Mouse (Mus musculus): ENCODE measurements around the gene Ubac2. TPM values are rescaled to one million over a fixed set of nuclear protein-coding genes. Genes with fewer than 3 reads are reported as not detected.
A peak's percentile ranks its signal among the peaks of the same experiment; 100 is the strongest.
"Not testable (repeated sequence)": the region's sequence is repeated elsewhere in the genome, so short reads cannot be mapped to it uniquely, and the experiment has no call there.

Ubac2 gene
- polyA plus RNA-seq, 1 experiment from 2014 or later, result 72.9 TPM

DNA sequence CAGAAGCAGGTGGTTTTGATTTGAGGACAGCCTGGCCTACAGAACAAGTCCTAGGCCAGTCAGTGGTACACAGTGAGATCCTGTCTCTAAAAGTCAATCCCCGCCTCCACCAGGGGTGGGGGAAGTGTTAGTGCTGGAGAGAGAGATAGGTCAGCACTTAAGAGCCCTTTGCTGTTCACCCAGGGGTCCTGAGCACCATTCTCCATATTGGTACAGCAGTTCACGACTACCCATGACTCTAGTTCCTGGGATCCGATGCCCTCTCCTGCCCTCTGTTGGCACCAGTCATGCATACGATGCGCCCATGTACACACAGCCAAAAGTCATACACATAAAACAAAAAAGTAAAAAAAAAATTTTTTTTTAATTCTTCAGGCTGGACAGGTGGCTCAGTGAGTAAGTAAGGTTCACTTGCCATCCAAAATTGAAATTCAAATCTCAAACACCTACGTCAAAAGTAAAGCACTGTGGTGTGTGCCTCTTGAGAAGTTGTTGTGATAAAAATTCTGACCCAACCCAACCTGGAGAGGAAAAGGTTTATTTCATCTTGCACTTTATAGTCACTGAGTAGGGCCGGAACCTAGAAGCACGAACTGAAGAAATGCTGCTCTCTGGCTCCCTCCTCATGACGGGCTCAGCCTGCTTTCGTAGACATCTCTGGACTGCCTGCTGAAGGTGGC, 184.1 kb downstream of the Ubac2 start:
- Histone ChIP-seq H3K27ac (ENCODE audit: low read depth, low read length) (no peak overlapping the region), H3K27me3 (ENCODE audit: control insufficient read depth, insufficient read depth, low read length) (no peaks in the 10 kb centered on the region), H3K4me3 (ENCODE audit: low read depth, low read length) (no peak overlapping the region), H3K4me2 (ENCODE audit: low read depth, low read length, severe bottlenecking) (no peak overlapping the region), H3K36me3 (ENCODE audit: control insufficient read depth, insufficient read depth, low read length) (no peaks in the 10 kb centered on the region), H3K9ac (ENCODE audit: low read length) (no peak overlapping the region), H3K9me3 (ENCODE audit: control insufficient read depth, low read length) (no peaks in the 10 kb centered on the region), H3K4me1 (replicated peaks; ENCODE audit: control insufficient read depth, insufficient read depth, low read length) (no peaks in the 10 kb centered on the region)
- ATAC-seq (replicated peaks; ENCODE audit: low FRiP score) (no peak), DNase-seq (ENCODE audit: low spot score) (no peak)
- 81% methylated on average over 10 of the region's 10 CpGs for WGBS

DNA sequence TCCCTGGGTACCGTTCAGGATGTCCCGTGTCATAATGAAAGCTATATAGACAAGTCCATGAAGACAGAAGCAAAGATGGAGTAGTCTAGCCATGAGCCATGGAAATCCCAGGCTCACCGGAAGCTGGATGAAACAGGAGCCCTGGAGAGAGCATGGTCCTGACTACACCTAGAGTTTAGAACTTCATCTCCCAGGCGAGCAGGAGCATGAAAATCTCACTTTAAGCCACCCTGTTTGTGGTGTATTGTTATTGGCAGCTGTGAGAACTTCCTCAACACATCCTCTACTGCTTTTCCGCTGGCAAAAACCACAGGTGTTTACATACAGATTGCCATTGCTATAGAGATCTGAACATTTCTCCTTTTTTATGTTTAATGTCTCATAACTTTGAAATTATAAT, 185.2 kb downstream of the Ubac2 start:
- Histone ChIP-seq H3K9ac (ENCODE audit: low read length) (no peak overlapping the region), H3K4me2 (ENCODE audit: low read depth, low read length, severe bottlenecking) (no peak overlapping the region), H3K36me3 (ENCODE audit: control insufficient read depth, insufficient read depth, low read length) (no peaks in the 10 kb centered on the region), H3K9me3 (ENCODE audit: control insufficient read depth, low read length) (no peaks in the 10 kb centered on the region), H3K4me1 (replicated peaks; ENCODE audit: control insufficient read depth, insufficient read depth, low read length) (no peaks in the 10 kb centered on the region), H3K27ac (ENCODE audit: low read depth, low read length) (no peak overlapping the region), H3K27me3 (ENCODE audit: control insufficient read depth, insufficient read depth, low read length) (no peaks in the 10 kb centered on the region), H3K4me3 (ENCODE audit: low read depth, low read length) (no peak overlapping the region)
- 86% methylated on average over 5 of the region's 5 CpGs for WGBS
- ATAC-seq (replicated peaks; ENCODE audit: low FRiP score) (no peak), DNase-seq (ENCODE audit: low spot score) (no peak)

DNA sequence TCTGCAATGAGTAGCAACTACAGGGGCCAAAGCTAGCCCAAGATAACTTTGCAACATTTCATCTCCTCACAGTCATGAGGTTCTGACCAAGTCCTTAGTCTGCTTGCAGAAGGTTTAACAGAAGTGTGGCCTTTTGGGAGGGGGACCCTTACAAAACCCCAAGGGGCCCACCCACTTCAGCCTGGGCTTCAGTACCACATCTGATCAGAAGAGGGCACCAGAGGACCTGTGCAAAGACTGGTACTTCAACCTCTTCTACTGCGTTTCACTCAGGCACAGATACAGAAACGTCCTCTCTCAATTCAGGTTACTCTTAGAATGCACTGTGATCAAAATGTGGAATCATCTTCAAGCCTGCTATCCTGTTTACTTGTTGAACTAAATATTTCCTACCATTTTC, 186.1 kb downstream of the Ubac2 start:
- Histone ChIP-seq H3K9ac (ENCODE audit: low read length) (no peak overlapping the region), H3K4me2 (ENCODE audit: low read depth, low read length, severe bottlenecking) (no peak overlapping the region), H3K27ac (ENCODE audit: low read depth, low read length) (no peak overlapping the region), H3K4me3 (ENCODE audit: low read depth, low read length) (no peak overlapping the region), H3K27me3 (ENCODE audit: control insufficient read depth, insufficient read depth, low read length) (no peaks in the 10 kb centered on the region), H3K9me3 (ENCODE audit: control insufficient read depth, low read length) (no peaks in the 10 kb centered on the region), H3K4me1 (replicated peaks; ENCODE audit: control insufficient read depth, insufficient read depth, low read length) (no peaks in the 10 kb centered on the region), H3K36me3 (ENCODE audit: control insufficient read depth, insufficient read depth, low read length) (no peaks in the 10 kb centered on the region)
- ATAC-seq (replicated peaks; ENCODE audit: low FRiP score) (no peak), DNase-seq (ENCODE audit: low spot score) (peak; percentile 79)
- 8% methylated on average over 2 of the region's 2 CpGs for WGBS

DNA sequence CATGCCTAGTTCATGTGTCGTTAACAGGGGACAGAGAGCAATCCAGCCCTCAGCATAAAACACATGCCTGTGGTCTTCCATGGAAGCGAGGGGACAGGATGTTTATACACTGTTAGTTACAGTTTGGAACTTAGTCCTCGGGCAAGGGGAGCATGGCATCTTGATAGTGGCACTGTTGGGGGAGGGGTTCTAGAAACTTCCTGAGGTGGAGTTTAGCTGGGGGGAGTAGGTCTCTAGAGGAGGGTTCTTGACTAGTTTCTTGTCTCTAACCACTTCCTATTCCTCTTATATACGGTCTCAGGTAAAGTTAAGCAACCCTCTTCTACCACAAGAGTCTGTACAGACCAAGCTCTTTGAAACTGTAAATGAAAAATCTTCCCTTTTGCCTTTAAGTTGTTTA, 187.8 kb downstream of the Ubac2 start:
- no peak overlapping the region for H3K4me2 ChIP-seq (ENCODE audit: low read depth, low read length, severe bottlenecking)
- DNase-seq (ENCODE audit: low spot score) (no peak), ATAC-seq (replicated peaks; ENCODE audit: low FRiP score) (no peak)
- no peaks in the 10 kb centered on the region for H3K36me3 ChIP-seq (ENCODE audit: control insufficient read depth, insufficient read depth, low read length)
- no peaks in the 10 kb centered on the region for H3K4me1 ChIP-seq (replicated peaks; ENCODE audit: control insufficient read depth, insufficient read depth, low read length)
- H3K27ac ChIP-seq (ENCODE audit: low read depth, low read length), result no peak overlapping the region
- no peaks in the 10 kb centered on the region for H3K9me3 ChIP-seq (ENCODE audit: control insufficient read depth, low read length)
- 89% methylated on average over 4 of the region's 4 CpGs for WGBS
- H3K4me3 ChIP-seq (ENCODE audit: low read depth, low read length), result no peak overlapping the region
- H3K27me3 ChIP-seq (ENCODE audit: control insufficient read depth, insufficient read depth, low read length), result no peaks in the 10 kb centered on the region
- no peak overlapping the region for H3K9ac ChIP-seq (ENCODE audit: low read length)

DNA sequence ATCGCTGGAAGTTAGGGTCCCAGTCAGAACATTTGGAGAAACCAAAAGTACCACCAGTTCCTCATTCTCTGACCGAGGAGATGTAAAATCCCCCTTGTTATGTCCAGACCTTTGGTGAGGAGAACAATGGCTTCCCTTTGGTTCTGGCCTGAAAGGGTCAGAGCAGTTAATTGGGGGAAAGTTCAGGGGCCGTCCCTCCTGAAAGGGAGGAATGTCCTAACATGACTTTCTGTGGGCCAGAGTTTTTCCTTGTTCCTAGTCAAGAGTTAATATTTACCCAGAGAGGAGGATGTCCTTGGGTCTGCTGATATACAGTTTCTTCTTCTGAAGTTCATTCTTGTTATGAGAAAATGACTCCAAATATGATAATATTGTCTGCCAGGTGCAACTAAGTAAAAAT, 189.6 kb downstream of the Ubac2 start:
- H3K9me3 ChIP-seq (ENCODE audit: control insufficient read depth, low read length); H3K4me1 ChIP-seq (replicated peaks; ENCODE audit: control insufficient read depth, insufficient read depth, low read length); H3K27me3 ChIP-seq (ENCODE audit: control insufficient read depth, insufficient read depth, low read length); H3K27ac ChIP-seq (ENCODE audit: low read depth, low read length); ATAC-seq (replicated peaks; ENCODE audit: low FRiP score); H3K4me2 ChIP-seq (ENCODE audit: low read depth, low read length, severe bottlenecking); H3K9ac ChIP-seq (ENCODE audit: low read length); H3K4me3 ChIP-seq (ENCODE audit: low read depth, low read length); H3K36me3 ChIP-seq (ENCODE audit: control insufficient read depth, insufficient read depth, low read length); DNase-seq (ENCODE audit: low spot score): not testable (repeated sequence)
- 29% methylated on average over 3 of the region's 3 CpGs for WGBS

DNA sequence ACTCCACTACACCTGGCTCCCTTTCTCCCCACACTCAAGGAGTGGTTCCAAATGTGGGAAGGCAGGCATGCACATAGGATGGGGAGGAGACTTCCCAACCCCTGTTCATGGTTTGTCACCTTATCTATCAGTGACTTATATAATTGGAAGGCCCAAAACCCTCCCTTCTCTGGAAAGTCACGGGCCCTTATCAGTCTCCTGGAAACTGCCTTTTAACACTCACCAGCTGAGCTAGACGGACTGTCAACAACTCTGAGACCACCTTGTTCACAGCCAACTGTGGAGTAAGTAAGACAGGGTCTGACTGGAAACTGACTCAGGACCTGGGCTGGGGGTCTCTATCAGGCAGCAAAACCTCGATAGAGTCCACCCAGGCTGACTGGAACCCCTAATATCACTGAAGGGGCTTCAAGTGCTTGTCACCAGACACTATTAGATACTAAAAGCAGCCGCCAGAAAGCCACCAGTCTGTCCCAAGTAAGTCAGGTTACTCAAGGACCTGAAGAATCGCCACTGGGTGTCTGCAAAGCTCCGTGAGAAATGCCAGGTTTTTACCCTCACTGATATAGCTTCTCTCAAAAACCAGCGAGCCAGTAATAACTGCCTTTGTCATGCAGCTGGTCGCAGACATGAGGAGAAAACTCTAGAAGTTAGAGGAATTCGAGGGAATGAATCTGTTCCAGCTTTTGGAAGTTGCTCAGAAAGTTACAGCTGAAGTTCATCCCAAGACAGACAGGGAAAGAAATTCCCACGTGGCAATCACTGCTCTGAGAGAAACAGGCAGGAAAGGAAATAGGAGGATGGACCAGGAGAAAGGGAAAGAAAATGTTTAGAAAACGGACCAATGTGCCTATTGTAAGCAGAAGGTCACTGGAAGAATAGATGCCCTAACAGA, 190.6 kb downstream of the Ubac2 start:
- H3K4me3 ChIP-seq (ENCODE audit: low read depth, low read length), result no peak overlapping the region
- no peaks in the 10 kb centered on the region for H3K36me3 ChIP-seq (ENCODE audit: control insufficient read depth, insufficient read depth, low read length)
- ATAC-seq (replicated peaks; ENCODE audit: low FRiP score) (no peak), DNase-seq (ENCODE audit: low spot score) (no peak)
- no peak overlapping the region for H3K9ac ChIP-seq (ENCODE audit: low read length)
- no peak overlapping the region for H3K27ac ChIP-seq (ENCODE audit: low read depth, low read length)
- no peaks in the 10 kb centered on the region for H3K27me3 ChIP-seq (ENCODE audit: control insufficient read depth, insufficient read depth, low read length)
- H3K4me2 ChIP-seq (ENCODE audit: low read depth, low read length, severe bottlenecking), result no peak overlapping the region
- H3K4me1 ChIP-seq (replicated peaks; ENCODE audit: control insufficient read depth, insufficient read depth, low read length), result no peaks in the 10 kb centered on the region
- H3K9me3 ChIP-seq (ENCODE audit: control insufficient read depth, low read length), result no peaks in the 10 kb centered on the region
- 64% methylated on average over 11 of the region's 11 CpGs for WGBS

DNA sequence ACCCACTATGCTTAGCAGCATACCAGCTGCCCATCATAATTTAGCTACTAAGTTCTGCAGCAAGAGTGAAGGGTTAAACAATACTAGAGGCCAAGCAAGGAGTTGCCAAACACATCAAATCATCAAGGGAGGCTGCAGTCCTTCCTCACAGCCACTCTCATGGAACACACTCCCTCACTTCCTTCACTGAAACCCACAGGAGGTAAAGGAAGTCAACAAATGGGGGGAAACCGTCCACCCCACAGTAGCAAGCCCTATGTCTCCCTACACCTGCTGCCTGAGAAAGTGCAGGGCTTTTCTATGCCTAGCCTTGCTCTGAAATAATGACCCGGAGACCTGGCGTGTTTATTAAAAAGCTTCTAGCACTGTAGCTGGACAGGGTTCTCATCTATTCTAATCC, 191.5 kb downstream of the Ubac2 start:
- no peak for DNase-seq (ENCODE audit: low spot score)
- WGBS, result 85% methylated on average over 3 of the region's 3 CpGs
- no peak overlapping the region for H3K9ac ChIP-seq (ENCODE audit: low read length)

More for the DNA sequence above, 191.5 kb downstream of the Ubac2 start:
- no peak overlapping the region for H3K4me3 ChIP-seq (ENCODE audit: low read depth, low read length)
- H3K4me1 ChIP-seq (replicated peaks; ENCODE audit: control insufficient read depth, insufficient read depth, low read length), result no peaks in the 10 kb centered on the region
- no peaks in the 10 kb centered on the region for H3K27me3 ChIP-seq (ENCODE audit: control insufficient read depth, insufficient read depth, low read length)
- H3K36me3 ChIP-seq (ENCODE audit: control insufficient read depth, insufficient read depth, low read length), result no peaks in the 10 kb centered on the region
- H3K27ac ChIP-seq (ENCODE audit: low read depth, low read length), result no peak overlapping the region
- no peaks in the 10 kb centered on the region for H3K9me3 ChIP-seq (ENCODE audit: control insufficient read depth, low read length)
- H3K4me2 ChIP-seq (ENCODE audit: low read depth, low read length, severe bottlenecking), result no peak overlapping the region
- ATAC-seq (replicated peaks; ENCODE audit: low FRiP score), result no peak

Measured in forebrain, embryonic 11.5 days (tissue).